Mouse (Mus musculus) lung, postnatal 25 days (tissue): ENCODE measurements around the gene Chgb.
A peak's percentile ranks its signal among the peaks of the same experiment; 100 is the strongest.

Experiments
- DNase-seq: peaks from one replicate; pipeline ENCODE4 v3.0.0; 2022; ENCODE audit warnings: low spot score

Chgb gene

GRCm38 (mm10) chr2:132780978-132781377, at the start of gene Chgb:
TSS of gene Chgb (plus strand) at chr2:132781278.
- DNase-seq: no peak

- DNase-seq: no peak
Measured at GRCm38 (mm10) chr2:132732940-132733339, 48.1 kb upstream of the Chgb start.

- DNase-seq: no peak
Measured at GRCm38 (mm10) chr2:132733603-132734573, 47.2 kb upstream of the Chgb start.

- no peak for DNase-seq
Measured at GRCm38 (mm10) chr2:132738816-132739432, 42.2 kb upstream of the Chgb start.

- no peak for DNase-seq
Measured at GRCm38 (mm10) chr2:132741862-132742347, 39.2 kb upstream of the Chgb start.

- DNase-seq: no peak
Measured at GRCm38 (mm10) chr2:132744866-132745265, 36.2 kb upstream of the Chgb start.

GRCm38 (mm10) chr2:132746108-132746507, 35.0 kb upstream of the Chgb start:
- DNase-seq: no peak

- no peak for DNase-seq
Measured at GRCm38 (mm10) chr2:132750726-132751125, 30.4 kb upstream of the Chgb start.

- no peak for DNase-seq
Measured at GRCm38 (mm10) chr2:132751141-132752066, 29.7 kb upstream of the Chgb start.

GRCm38 (mm10) chr2:132752398-132752797, 28.7 kb upstream of the Chgb start:
- no peak for DNase-seq

- no peak for DNase-seq
Measured at GRCm38 (mm10) chr2:132753137-132753536, 27.9 kb upstream of the Chgb start.

GRCm38 (mm10) chr2:132757911-132758310, 23.2 kb upstream of the Chgb start:
- DNase-seq: no peak

GRCm38 (mm10) chr2:132770822-132771221, 10.3 kb upstream of the Chgb start:
- DNase-seq: no peak

GRCm38 (mm10) chr2:132781439-132782068, 476 bp downstream of the Chgb start:
- peak; percentile 63 for DNase-seq

- DNase-seq: no peak
Measured at GRCm38 (mm10) chr2:132784039-132784438, 3.0 kb downstream of the Chgb start.

GRCm38 (mm10) chr2:132793441-132794203, 12.5 kb downstream of the Chgb start:
- DNase-seq: no peak

GRCm38 (mm10) chr2:132794204-132794586, 13.1 kb downstream of the Chgb start:
- no peak for DNase-seq

GRCm38 (mm10) chr2:132802976-132803375, 21.9 kb downstream of the Chgb start:
- DNase-seq: no peak

GRCm38 (mm10) chr2:132815608-132816314, 34.7 kb downstream of the Chgb start, which contains the start of the genes Trmt6 and Mcm8:
TSS of gene Trmt6 (minus strand) at chr2:132816055.
TSS of gene Mcm8 (plus strand) at chr2:132816141.
- peak; percentile 94 for DNase-seq

GRCm38 (mm10) chr2:132841071-132841470, 60.0 kb downstream of the Chgb start:
- no peak for DNase-seq
